Mouse (Mus musculus): ENCODE measurements around the gene Sulf2. TPM values are rescaled to one million over a fixed set of nuclear protein-coding genes. Genes with fewer than 3 reads are reported as not detected.

Gene Sulf2
- total and polyA plus RNA-seq, 3 experiments: 36.8 to 119 (median 56.3) TPM

GRCm38 (mm10) chr2:166085780-166086179 lies 69.7 kb downstream of the Sulf2 start:
- no peak for DNase-seq

DNA sequence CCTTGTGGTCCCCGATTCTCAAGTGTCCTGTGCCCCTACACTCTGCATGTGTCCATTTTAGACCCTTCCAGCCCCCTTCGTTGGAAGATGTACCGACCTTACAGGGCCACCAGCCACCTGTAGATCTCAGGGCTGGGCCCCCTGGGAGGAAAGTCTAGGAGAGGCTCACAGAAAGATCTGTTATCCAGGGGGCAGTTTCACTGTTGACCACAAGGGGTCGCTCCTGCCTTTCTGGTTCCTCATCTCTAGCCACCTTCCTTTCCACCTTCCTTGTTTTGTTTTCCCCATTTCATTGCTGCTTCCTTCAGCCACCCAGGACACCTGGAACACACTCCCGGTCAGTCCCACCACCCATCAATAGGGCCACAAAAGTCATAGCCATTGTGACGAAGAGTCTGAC lies 70.5 kb downstream of the Sulf2 start:
- DNase-seq: peak; percentile 69

- DNase-seq: no peak
Observed at GRCm38 (mm10) chr2:166084111-166084510, 71.4 kb downstream of the Sulf2 start.

DNA sequence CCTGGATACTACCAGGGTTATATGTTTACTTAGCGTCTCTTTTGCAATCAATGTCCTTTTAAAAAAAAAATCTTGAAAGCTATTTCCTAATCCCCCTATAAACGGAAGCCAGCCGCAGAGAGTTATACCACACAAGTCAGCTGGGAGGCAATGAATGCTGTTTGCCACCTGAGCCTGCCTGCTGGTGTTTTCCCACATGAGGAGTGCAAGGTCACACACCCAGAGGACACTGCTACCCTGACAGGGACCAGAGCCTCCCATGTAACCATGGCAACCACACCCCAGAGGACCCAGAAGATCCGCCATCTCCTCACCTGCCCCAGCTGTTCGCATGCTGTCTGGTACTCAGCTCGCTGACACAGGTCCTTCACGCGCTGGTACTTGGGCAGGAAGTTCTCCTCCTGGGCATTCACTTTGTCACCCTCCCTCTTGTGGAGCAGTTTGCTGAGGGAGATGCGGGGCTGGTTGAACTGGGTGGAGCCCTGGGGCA lies 71.9 kb downstream of the Sulf2 start:
- no peak for DNase-seq

- no peak for DNase-seq
Observed at GRCm38 (mm10) chr2:166082661-166083060, 72.8 kb downstream of the Sulf2 start.

GRCm38 (mm10) chr2:166082193-166082592 lies 73.3 kb downstream of the Sulf2 start:
- peak; percentile 72 for DNase-seq

DNA sequence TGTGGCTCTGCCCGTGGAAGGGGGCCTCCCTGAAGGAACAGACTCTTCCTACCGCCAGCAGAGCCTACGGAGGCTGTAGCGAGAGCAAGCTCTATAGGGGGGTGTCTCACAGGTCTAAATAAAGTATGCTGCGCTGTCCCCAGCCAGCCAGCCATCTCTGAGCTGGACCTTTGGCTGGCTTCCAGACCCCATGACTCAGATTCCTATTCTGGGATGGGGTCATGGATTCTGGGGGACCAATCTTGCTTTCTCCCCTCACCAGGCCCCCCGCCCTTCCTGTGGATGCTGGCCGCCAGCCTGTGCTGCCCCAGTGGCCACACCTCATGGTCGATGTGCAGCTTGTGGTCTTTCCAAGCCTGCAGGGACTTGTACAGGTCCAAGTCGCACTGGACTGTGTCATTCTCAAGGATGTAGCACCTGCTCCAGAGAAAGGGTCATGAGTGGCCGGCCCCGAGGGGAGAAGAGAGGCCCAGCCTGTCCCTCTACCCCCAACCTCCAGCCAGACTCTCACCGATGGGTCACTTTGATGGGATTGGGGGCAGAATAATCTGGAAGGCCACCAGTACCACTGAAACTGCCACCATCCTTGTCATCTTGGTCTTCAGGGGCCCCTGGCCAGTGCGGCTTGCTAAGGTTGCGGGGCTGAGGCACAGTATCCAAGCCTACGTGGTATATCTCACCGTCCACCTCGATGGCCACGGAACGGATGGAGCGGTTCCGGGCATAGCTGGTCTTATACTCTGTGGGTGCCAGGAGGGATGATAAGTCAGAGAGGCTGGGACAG lies 74.3 kb downstream of the Sulf2 start:
- peak; percentile 83 for DNase-seq

- DNase-seq: peak; percentile 90
Observed at GRCm38 (mm10) chr2:166079961-166080885, 75.2 kb downstream of the Sulf2 start.

- DNase-seq: no peak
Observed at GRCm38 (mm10) chr2:166079231-166079630, 76.2 kb downstream of the Sulf2 start.

GRCm38 (mm10) chr2:166077371-166077770 lies 78.1 kb downstream of the Sulf2 start:
- DNase-seq: no peak

GRCm38 (mm10) chr2:166074322-166074721 lies 81.1 kb downstream of the Sulf2 start:
- DNase-seq: no peak

DNA sequence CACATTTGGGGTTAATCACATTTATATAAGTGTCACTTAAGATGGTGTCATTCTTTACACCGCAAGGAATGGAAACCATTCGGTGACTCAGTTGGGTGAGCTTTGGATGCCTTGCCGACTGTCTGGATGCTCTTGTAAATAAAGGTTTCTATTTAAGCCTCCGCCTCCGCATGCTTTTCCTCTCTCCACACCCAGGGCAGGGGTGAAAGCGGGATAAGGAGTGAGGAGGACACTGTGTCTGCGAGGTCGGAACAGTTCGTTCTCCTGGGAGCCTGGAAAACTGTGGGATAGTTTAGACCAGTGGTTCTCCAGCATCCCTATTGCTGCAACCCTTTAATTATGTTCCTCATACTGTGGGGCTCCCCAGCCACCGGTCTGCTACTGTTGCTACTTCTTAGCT lies 82.4 kb downstream of the Sulf2 start:
- no peak for DNase-seq

DNA sequence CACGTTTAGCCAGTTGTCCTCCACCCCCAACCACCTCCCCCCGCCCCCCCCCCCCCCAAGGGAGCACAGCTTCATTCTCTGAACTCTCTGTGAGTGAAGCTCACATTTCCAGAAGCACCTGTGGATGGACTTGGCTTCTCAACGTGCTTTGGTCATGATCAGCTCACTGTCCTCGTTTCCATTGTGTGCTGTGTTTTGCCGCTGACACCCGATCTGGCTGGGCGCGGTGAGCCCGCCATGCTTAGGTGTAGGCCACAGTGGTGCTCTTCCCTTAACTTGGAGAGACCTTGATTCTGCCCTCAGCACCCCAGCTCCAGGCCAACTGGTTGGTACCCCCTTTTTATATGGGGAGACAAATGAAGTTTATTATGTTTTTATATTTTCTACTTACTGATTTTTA lies 83.6 kb downstream of the Sulf2 start:
- no peak for DNase-seq

- DNase-seq: no peak
Observed at GRCm38 (mm10) chr2:166071481-166071880, 84.0 kb downstream of the Sulf2 start.

- no peak for DNase-seq
Observed at GRCm38 (mm10) chr2:166069738-166070137, 85.7 kb downstream of the Sulf2 start.

GRCm38 (mm10) chr2:166069164-166069563 lies 86.3 kb downstream of the Sulf2 start:
- no peak for DNase-seq

DNA sequence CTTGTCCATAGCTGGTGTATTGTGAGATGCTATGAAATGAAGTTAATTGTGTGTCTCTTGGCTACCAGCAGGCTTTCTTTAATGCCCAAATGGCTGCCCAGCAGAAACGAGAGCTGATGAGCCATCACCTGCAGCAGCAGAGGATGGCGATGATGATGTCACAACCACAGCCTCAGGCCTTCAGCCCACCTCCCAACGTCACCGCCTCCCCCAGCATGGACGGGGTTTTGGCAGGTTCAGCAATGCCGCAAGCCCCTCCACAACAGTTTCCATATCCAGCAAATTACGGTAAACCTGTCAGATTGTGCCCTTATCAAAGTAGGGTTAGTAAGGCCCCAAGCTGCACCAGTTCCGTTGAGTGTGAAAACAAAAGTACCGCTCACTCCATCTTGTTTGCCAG lies 87.2 kb downstream of the Sulf2 start:
- DNase-seq: no peak

- DNase-seq: no peak
Observed at GRCm38 (mm10) chr2:166066434-166066833, 89.0 kb downstream of the Sulf2 start.

DNA sequence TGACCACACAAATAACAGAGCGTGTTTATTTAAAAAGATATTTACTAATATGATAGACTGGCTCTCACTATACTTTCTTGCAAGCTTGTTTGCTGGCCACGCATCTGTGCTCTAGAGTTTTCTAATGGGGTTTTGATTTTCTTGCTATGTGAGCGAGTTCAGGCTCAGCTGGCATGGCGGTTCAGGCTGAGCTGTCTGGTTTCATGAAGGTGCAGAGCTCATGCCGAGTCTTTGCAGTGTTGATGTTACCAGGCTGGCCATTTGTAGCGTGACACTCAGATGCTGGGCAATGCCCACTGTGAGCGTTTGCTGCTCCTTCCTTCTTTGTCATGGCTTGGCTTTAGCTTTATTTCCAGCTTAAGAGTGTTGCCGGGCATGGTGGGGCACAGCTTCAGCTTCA lies 93.0 kb downstream of the Sulf2 start:
- no peak for DNase-seq

DNA sequence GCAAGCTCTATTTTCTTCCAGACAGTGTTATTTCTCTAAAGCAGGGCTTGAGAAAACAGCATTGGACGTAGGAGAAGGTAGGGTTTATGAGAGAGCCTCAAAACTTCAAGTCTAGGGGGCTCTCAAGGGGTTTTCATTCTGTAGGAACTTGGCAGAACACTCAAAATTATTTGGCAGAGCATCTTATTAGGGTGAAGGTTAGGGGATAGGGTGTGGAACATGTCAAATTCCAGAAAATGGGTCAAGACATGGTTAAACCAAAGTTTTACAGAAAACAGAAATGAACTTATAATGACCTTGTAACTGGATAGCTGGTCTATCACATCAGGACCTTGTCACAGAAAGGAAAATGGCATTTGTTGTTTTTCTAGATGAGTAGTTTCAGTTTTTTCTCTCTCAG lies 93.5 kb downstream of the Sulf2 start:
- DNase-seq: no peak

DNA sequence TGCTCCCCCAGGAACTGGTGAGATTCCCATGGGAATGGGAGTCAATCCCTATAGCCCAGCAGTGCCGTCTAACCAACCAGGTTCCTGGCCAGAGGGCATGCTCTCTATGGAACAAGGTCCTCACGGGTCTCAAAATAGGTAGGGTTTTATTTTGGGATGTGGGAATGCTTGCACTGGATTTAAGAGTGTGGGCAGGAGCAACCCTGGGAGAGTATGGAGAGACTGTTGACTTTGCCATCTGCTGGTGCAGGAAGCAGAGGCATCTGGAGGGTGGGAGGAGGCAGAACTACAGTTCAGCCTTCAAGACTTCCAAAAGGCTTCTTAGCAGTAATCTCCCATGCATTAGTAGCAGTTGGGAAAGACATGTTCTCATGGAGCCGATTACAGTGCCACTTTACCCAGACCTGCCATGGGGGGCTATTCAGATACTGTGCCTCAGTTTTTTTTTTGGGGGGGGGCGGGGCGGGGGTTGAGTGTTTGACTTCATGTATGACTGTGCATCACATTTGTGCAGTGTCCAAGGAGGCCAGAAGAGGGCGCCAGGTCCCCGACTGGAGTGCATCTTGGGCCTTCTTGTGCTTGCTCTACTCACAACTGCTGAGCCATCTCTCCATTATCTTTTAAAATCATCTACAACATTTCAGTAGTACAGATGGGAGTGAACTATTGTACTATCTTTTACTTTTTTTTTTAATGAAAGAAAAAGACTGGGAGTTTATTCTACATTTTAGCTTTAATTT lies 95.6 kb downstream of the Sulf2 start:
- DNase-seq: peak; percentile 45

DNA sequence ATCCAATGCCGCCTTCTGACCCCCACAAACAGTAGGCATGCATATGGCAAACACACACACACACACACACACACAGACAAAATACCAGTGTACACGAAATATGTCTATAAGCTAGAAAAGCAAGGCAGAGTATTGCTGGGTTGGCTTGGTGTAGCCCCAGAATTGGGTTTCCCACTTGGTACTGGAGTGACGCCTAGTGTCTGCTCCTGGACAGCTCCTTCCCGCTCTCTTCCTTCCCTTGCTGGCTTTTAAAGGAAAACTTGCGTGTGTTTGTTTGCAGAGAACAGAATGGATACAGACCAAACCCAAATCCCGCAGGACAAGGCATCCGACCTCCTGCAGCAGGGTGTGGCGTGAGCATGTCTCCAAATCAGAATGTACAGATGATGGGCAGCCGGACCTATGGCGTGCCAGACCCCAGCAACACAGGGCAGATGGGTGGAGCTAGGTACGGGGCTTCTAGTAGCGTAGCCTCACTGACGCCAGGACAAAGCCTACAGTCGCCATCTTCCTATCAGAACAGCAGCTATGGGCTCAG lies 101.4 kb downstream of the Sulf2 start:
- no peak for DNase-seq
